Mouse (Mus musculus): Measurements from ENCODE around the gene Srsf10. TPM values are rescaled to one million over a fixed set of nuclear protein-coding genes. Genes with fewer than 3 reads are reported as not detected.

Srsf10 gene
- polyA plus RNA-seq, 1 experiment from 2014 or later, result 228 TPM

DNA sequence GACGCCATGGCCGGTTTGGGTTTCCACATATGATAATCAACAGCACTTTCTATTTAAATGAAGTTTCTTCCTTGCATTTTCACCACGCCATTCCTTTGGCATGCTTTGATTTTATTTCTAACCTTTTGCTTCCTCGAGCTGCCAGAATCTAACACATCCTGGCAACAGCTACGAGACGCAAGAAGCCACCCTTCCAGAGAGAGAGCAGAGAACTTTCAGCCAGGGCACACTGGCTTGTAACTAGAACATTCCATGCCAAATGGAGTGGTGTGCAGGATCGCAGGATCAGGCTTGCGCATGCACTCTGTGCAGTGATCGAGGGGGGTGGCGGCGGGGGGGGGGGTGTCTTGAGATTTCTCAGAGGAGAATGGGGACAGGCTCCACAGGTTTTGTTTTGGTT lies 23.5 kb upstream of the Srsf10 start:
- Histone ChIP-seq H3K27ac (ENCODE audit: low read depth, low read length) (no peak overlapping the region), H3K9ac (replicated peaks; ENCODE audit: low read depth, low read length) (no peak overlapping the region), H3K4me2 (ENCODE audit: low read depth, low read length) (no peak overlapping the region), H3K27me3 (ENCODE audit: control insufficient read depth, insufficient read depth, low read length) (no peaks in the 10 kb centered on the region), H3K4me1 (ENCODE audit: control insufficient read depth, insufficient read depth, low read length) (peaks cover 5% of the 10 kb centered on the region; the same call in 1 of the 2 replicates), H3K9me3 (ENCODE audit: control insufficient read depth, low read length) (no peaks in the 10 kb centered on the region), H3K4me3 (ENCODE audit: low read depth, low read length) (no peak overlapping the region), H3K36me3 (ENCODE audit: control insufficient read depth, insufficient read depth, low read length) (no peaks in the 10 kb centered on the region)
- WGBS, result 78% methylated on average over 11 of the region's 11 CpGs
- no peak for ATAC-seq (ENCODE audit: low read depth)

DNA sequence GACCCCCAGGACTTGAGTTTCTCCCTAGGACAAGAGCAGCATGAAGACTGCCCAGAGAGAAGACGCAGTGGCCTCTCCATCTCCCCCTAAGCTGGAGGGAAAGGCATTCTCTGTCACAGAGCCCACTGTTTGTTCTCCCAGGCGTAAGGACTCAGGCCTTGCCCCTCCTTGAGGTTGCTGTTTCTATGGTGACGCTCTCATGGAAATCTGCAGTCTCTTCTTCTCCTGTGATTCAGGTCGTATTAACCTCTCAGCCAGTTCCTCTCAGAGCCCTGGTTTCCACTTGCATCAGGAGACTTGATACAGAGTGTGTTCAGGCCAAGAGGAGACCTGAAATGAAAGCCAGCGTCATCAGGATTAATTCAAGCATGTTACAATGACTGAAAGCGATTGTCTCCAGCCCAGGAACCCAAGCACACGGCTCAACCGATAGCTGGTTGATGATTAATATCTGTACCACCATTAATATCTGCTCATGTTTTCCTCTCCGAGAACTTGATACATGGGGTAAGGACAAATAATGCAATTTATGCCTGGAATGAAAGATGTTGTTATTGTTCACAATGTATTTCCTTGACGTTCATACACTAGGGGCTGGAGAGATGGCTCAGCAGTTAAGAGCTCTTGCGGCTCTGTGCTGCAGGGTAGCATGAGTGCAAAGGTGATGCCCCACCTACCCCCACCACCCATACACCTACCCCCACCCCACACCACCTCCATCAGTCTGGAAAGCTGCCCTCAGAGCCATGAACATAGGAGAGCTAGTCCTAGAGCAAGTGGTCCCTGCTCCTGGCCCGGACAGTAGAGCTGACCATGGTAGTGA lies 22.0 kb upstream of the Srsf10 start:
- Histone ChIP-seq H3K36me3 (ENCODE audit: control insufficient read depth, insufficient read depth, low read length) (no peaks in the 10 kb centered on the region), H3K27me3 (ENCODE audit: control insufficient read depth, insufficient read depth, low read length) (no peaks in the 10 kb centered on the region), H3K4me2 (ENCODE audit: low read depth, low read length) (no peak overlapping the region), H3K9me3 (ENCODE audit: control insufficient read depth, low read length) (no peaks in the 10 kb centered on the region), H3K9ac (replicated peaks; ENCODE audit: low read depth, low read length) (no peak overlapping the region), H3K4me1 (ENCODE audit: control insufficient read depth, insufficient read depth, low read length) (peaks cover 4% of the 10 kb centered on the region; the same call in 1 of the 2 replicates), H3K4me3 (ENCODE audit: low read depth, low read length) (no peak overlapping the region), H3K27ac (ENCODE audit: low read depth, low read length) (peak overlapping the region; percentile 30)
- ATAC-seq (ENCODE audit: low read depth), result no peak
- WGBS, result 43% methylated on average over 12 of the region's 12 CpGs

DNA sequence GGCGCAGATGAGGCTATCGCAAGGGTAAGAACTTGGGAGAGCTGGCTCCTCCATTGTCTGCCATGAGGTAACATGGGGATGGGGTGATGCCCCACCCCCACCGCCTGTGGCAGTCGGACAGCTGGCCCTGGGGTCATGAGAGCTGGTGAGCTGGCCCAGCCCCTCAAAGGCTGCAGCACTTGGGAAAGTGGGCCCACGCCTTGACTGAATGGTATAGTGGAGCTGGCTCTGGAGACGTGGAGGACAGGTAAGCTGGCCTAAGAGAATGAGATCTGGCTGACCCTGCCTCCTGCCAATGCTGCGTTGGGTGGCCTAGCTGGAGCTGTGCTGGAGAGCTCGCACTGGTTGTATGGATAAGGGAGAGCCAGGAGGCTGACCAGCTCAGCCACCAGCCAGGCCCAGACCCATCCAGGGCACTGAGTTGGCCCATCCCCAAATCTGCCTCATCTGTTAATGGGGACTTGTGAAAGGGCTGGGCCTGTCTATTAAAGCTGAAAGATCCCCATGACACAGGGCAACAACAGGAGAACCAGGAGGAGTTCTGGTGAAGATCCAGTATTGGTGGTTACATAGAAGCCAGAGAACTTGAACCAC lies 21.3 kb upstream of the Srsf10 start:
- Histone ChIP-seq H3K27me3 (ENCODE audit: control insufficient read depth, insufficient read depth, low read length) (no peaks in the 10 kb centered on the region), H3K4me1 (ENCODE audit: control insufficient read depth, insufficient read depth, low read length) (no peaks in the 10 kb centered on the region), H3K4me2 (ENCODE audit: low read depth, low read length) (no peak overlapping the region), H3K27ac (ENCODE audit: low read depth, low read length) (peak overlapping the region; percentile 30; the same call in 1 of the 2 replicates), H3K36me3 (ENCODE audit: control insufficient read depth, insufficient read depth, low read length) (no peaks in the 10 kb centered on the region), H3K9ac (replicated peaks; ENCODE audit: low read depth, low read length) (no peak overlapping the region), H3K4me3 (ENCODE audit: low read depth, low read length) (no peak overlapping the region), H3K9me3 (ENCODE audit: control insufficient read depth, low read length) (no peaks in the 10 kb centered on the region)
- no peak for ATAC-seq (ENCODE audit: low read depth)
- WGBS, result 84% methylated on average over 8 of the region's 8 CpGs

DNA sequence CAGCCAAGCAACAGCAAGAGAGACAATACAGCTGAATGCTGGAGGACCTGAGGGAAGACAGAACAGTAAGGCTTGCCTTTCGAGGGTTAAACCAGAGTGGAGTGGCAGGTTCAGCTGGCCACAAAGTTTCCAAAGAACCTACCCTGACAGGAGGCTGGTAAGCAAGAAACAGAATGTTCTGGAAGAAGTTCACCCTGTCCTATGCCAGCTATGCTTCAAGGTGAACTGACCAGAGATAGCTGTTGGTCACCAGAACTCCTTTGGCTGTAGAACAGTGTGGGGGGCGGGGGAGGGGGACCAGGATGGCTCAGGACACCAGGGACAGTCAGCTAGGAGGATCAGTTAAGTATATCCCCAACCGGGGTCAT lies 16.6 kb upstream of the Srsf10 start:
- WGBS, result 91% methylated on average over 3 of the region's 3 CpGs
- Histone ChIP-seq H3K9ac (replicated peaks; ENCODE audit: low read depth, low read length) (no peak overlapping the region), H3K4me3 (ENCODE audit: low read depth, low read length) (no peak overlapping the region), H3K4me2 (ENCODE audit: low read depth, low read length) (no peak overlapping the region), H3K36me3 (ENCODE audit: control insufficient read depth, insufficient read depth, low read length) (no peaks in the 10 kb centered on the region), H3K4me1 (ENCODE audit: control insufficient read depth, insufficient read depth, low read length) (no peaks in the 10 kb centered on the region), H3K27me3 (ENCODE audit: control insufficient read depth, insufficient read depth, low read length) (no peaks in the 10 kb centered on the region), H3K9me3 (ENCODE audit: control insufficient read depth, low read length) (no peaks in the 10 kb centered on the region), H3K27ac (ENCODE audit: low read depth, low read length) (no peak overlapping the region)
- no peak for ATAC-seq (ENCODE audit: low read depth)

DNA sequence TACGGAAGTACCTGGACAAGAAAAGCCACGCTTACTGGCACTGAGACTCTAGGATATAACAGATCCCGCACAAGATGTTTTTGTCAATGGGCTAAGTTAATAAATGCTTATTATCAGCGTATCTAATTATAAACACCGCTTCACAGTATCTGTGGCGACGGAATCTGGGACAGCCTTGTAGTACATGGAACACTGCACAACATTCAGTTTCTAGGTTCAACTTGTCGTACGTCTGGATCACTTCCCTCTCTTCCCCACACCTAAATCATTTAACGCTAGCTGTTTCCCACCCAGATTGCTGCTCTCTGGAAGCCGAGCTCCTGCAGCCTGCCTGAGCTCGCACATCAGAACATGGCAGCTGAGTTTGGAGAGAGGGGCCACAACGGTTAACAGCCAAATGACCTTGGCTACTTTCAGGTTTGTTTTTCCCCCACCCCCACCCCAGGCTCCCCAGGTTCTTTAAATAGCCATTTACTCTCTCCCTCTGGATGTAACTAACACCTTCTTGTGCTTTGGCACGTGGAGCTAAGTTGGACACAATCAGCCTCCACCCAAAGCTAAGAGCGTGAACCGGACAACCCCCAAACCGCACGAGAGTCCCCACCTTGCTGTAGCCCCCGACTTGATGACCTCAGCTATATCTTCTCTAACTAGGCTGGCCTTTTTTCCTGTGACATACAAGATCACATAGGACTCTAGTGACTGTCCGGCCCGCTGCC lies 16.1 kb upstream of the Srsf10 start:
- Histone ChIP-seq H3K4me3 (ENCODE audit: low read depth, low read length) (no peak overlapping the region), H3K9me3 (ENCODE audit: control insufficient read depth, low read length) (no peaks in the 10 kb centered on the region), H3K27ac (ENCODE audit: low read depth, low read length) (no peak overlapping the region), H3K36me3 (ENCODE audit: control insufficient read depth, insufficient read depth, low read length) (no peaks in the 10 kb centered on the region), H3K4me2 (ENCODE audit: low read depth, low read length) (no peak overlapping the region), H3K27me3 (ENCODE audit: control insufficient read depth, insufficient read depth, low read length) (no peaks in the 10 kb centered on the region), H3K9ac (replicated peaks; ENCODE audit: low read depth, low read length) (no peak overlapping the region), H3K4me1 (ENCODE audit: control insufficient read depth, insufficient read depth, low read length) (no peaks in the 10 kb centered on the region)
- 86% methylated on average over 21 of the region's 21 CpGs for WGBS
- ATAC-seq (ENCODE audit: low read depth), result no peak

DNA sequence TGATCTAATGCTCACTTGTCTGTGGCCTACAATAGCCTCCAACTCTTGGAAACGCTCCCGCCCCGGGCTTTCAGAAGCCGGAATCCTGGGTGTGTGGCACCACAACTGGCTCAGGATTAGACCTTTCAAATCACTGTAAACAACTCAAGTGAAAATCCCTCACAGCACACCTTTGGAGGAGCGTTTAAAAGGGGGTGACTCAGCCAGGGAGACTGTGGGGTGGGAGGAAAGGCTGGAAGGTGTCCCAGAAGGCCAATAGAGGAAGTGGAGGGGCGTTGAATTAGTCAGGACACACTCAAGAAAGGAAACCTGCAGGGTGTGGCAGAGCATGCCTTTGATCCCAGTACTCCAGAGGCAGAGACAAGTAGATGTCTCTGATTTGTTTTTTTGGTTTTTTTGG lies 11.1 kb upstream of the Srsf10 start:
- H3K4me2 ChIP-seq (ENCODE audit: low read depth, low read length), result no peak overlapping the region
- H3K9me3 ChIP-seq (ENCODE audit: control insufficient read depth, low read length), result no peaks in the 10 kb centered on the region
- H3K9ac ChIP-seq (replicated peaks; ENCODE audit: low read depth, low read length), result no peak overlapping the region
- ATAC-seq (ENCODE audit: low read depth), result no peak
- WGBS, result 87% methylated on average over 6 of the region's 6 CpGs
- no peak overlapping the region for H3K27ac ChIP-seq (ENCODE audit: low read depth, low read length)
- no peaks in the 10 kb centered on the region for H3K27me3 ChIP-seq (ENCODE audit: control insufficient read depth, insufficient read depth, low read length)
- H3K4me1 ChIP-seq (ENCODE audit: control insufficient read depth, insufficient read depth, low read length), result no peaks in the 10 kb centered on the region
- no peaks in the 10 kb centered on the region for H3K36me3 ChIP-seq (ENCODE audit: control insufficient read depth, insufficient read depth, low read length)
- H3K4me3 ChIP-seq (ENCODE audit: low read depth, low read length), result no peak overlapping the region

DNA sequence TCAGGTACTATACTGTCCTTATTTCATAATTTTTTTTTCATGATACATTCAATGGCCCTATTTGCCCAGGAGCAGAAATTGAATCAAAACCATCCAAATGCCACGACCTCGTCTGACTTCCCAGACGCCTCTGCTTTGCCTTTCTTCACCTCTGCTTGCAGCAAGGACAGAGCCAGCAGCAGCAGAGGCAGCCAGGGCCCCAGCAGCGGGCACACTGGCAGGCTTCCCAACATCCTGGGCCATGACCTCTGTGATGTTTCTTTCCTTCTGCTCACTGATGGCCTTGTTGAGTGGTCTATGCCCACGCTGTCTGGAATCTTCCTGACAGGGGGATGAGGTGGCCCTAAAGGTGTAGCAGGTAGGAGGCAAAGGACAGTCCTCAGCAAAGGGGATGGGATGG lies 8.0 kb upstream of the Srsf10 start:
- Histone ChIP-seq H3K27me3 (ENCODE audit: control insufficient read depth, insufficient read depth, low read length) (no peaks in the 10 kb centered on the region), H3K4me3 (ENCODE audit: low read depth, low read length) (no peak overlapping the region), H3K4me2 (ENCODE audit: low read depth, low read length) (no peak overlapping the region), H3K9me3 (ENCODE audit: control insufficient read depth, low read length) (no peaks in the 10 kb centered on the region), H3K27ac (ENCODE audit: low read depth, low read length) (no peak overlapping the region), H3K36me3 (ENCODE audit: control insufficient read depth, insufficient read depth, low read length) (no peaks in the 10 kb centered on the region), H3K4me1 (ENCODE audit: control insufficient read depth, insufficient read depth, low read length) (peaks cover 9% of the 10 kb centered on the region), H3K9ac (replicated peaks; ENCODE audit: low read depth, low read length) (no peak overlapping the region)
- no peak for ATAC-seq (ENCODE audit: low read depth)
- 72% methylated on average over 5 of the region's 5 CpGs for WGBS

DNA sequence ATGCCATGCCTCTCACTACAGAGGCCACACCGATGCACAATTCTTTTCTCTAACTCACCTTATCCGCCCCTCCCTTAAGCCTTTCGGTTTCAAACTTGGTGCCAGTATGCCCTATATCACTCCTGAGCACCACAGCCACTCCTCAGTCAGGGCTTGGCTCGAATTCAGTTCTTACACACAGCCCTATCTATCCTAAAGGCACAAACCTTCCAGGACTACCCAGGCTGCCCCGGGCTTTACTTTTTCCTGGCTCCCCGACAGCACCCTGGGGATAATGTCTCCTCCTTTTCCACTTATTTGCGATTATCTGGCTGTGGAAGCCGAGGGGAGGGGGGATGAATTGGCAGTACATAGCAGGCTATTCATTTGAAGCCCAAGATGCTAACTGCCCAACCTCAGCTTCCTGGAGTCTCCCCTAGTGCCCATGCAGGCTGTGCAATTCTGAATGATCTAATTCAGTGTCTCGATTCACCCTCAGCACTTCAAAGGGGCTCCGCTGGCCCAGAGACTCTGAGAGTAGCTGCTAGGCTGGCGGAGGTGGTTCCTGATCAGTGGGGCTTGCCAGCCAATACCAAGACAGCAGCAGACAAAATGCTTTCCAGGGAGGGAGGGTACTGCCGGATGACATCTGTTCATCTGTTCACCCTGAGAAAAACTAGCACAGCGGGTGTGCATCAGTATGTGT lies 5.0 kb upstream of the Srsf10 start:
- Histone ChIP-seq H3K9ac (replicated peaks; ENCODE audit: low read depth, low read length) (no peak overlapping the region), H3K4me1 (ENCODE audit: control insufficient read depth, insufficient read depth, low read length) (peaks cover 9% of the 10 kb centered on the region), H3K4me3 (ENCODE audit: low read depth, low read length) (no peak overlapping the region), H3K36me3 (ENCODE audit: control insufficient read depth, insufficient read depth, low read length) (no peaks in the 10 kb centered on the region), H3K27me3 (ENCODE audit: control insufficient read depth, insufficient read depth, low read length) (no peaks in the 10 kb centered on the region), H3K27ac (ENCODE audit: low read depth, low read length) (peak overlapping the region; percentile 80), H3K4me2 (ENCODE audit: low read depth, low read length) (peak overlapping the region; percentile 31), H3K9me3 (ENCODE audit: control insufficient read depth, low read length) (no peaks in the 10 kb centered on the region)
- peak; percentile 65 for ATAC-seq (ENCODE audit: low read depth)
- 20% methylated on average over 13 of the region's 13 CpGs for WGBS
